Mouse (Mus musculus): ENCODE measurements around the gene Dcaf11. TPM values are rescaled to one million over a fixed set of nuclear protein-coding genes. Genes with fewer than 3 reads are reported as not detected.

The Dcaf11 gene
- polyA plus RNA-seq, 1 experiment from 2014 or later: 130 TPM

DNA sequence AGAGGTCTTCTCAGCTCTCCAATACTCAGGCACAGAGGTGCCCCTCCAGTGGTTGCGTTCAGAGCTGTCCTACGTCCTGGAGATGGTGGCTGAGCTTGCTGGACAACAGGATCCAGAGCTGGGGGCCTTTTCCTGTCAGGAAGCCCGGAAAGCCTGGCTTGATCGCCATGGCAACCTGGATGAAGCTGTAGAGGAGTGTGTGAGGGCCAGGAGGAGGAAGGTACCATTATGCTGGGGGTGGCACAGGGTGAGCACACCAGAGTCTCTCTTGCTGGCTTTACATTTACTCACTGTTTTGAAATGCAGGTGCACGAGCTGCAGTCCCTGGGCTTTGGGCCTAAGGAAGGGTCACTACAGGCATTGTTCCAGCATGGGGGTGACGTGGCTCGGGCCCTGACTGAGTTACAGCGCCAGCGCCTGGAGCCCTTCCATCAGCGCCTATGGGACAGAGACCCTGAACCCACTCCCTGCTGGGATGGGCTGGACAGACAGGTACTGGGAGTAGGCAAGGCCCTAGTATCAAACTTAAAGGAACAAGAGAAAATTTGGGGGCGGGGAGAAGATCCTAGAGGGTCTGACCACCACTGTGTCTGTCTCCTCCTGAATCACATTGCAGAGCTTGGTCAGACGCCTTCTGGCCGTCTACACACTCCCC, 36.4 kb downstream of the Dcaf11 start:
- H3K4me3 ChIP-seq (ENCODE audit: low read depth, low read length): no peak overlapping the region
- no peaks in the 10 kb centered on the region for H3K9me3 ChIP-seq (replicated peaks; ENCODE audit: control insufficient read depth, low read length)
- peaks cover 7% of the 10 kb centered on the region; the same call in 1 of the 2 replicates for H3K4me1 ChIP-seq (ENCODE audit: control insufficient read depth, insufficient read depth, low read length)
- H3K9ac ChIP-seq (ENCODE audit: low read length): no peak overlapping the region
- no peak overlapping the region for H3K4me2 ChIP-seq (ENCODE audit: low read length)
- H3K27me3 ChIP-seq (replicated peaks; ENCODE audit: control insufficient read depth, insufficient read depth, low read length): no peaks in the 10 kb centered on the region
- WGBS: 78% methylated on average over 13 of the region's 13 CpGs
- DNase-seq (ENCODE audit: low spot score) (no peak), ATAC-seq (no peak)
- H3K36me3 ChIP-seq (ENCODE audit: control insufficient read depth, insufficient read depth, low read length): peaks cover 67% of the 10 kb centered on the region
- no peak overlapping the region for H3K27ac ChIP-seq (ENCODE audit: low read depth, low read length)

GRCm38 (mm10) chr14:55598521-55599390, 39.0 kb downstream of the Dcaf11 start:
- Histone ChIP-seq H3K9ac (ENCODE audit: low read length) (no peak overlapping the region), H3K36me3 (ENCODE audit: control insufficient read depth, insufficient read depth, low read length) (peaks cover 91% of the 10 kb centered on the region), H3K4me3 (ENCODE audit: low read depth, low read length) (no peak overlapping the region), H3K27ac (ENCODE audit: low read depth, low read length) (no peak overlapping the region), H3K4me1 (ENCODE audit: control insufficient read depth, insufficient read depth, low read length) (no peaks in the 10 kb centered on the region), H3K27me3 (replicated peaks; ENCODE audit: control insufficient read depth, insufficient read depth, low read length) (no peaks in the 10 kb centered on the region), H3K4me2 (ENCODE audit: low read length) (no peak overlapping the region), H3K9me3 (replicated peaks; ENCODE audit: control insufficient read depth, low read length) (no peaks in the 10 kb centered on the region)
- DNase-seq (ENCODE audit: low spot score): no peak
- no peak for ATAC-seq
- 95% methylated on average over 21 of the region's 21 CpGs for WGBS

DNA sequence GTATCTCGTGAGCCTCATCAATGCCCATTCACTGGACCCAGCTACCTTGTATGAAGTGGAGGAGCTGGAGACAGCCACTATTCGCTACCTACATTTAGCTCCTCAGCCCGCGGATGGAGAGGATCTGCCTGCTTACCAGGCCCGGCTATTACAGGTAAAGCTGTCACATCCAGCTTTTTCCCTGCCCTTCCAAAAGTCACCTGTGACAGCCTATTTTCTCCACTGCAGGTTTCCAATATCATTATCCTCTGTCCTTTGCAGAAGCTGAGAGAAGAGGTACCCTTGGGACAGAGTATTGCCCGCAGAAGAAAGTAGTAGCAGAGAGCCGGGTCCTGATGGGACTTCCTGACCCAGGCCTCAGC, 43.4 kb downstream of the Dcaf11 start, which contains the start of gene Irf9:
TSS of gene Irf9 (plus strand) at position 301 of the 362 bp plus-strand sequence.
- Histone ChIP-seq H3K9me3 (replicated peaks; ENCODE audit: control insufficient read depth, low read length) (no peaks in the 10 kb centered on the region), H3K36me3 (ENCODE audit: control insufficient read depth, insufficient read depth, low read length) (peaks cover 74% of the 10 kb centered on the region), H3K4me2 (ENCODE audit: low read length) (peak within 1 kb of the TSS; percentile 36), H3K27ac (ENCODE audit: low read depth, low read length) (no peak within 1 kb of the TSS), H3K4me1 (ENCODE audit: control insufficient read depth, insufficient read depth, low read length) (no peaks in the 10 kb centered on the region), H3K9ac (ENCODE audit: low read length) (no peak within 1 kb of the TSS; the same call in 1 of the 2 replicates), H3K4me3 (ENCODE audit: low read depth, low read length) (peak within 1 kb of the TSS; percentile 3; the same call in 1 of the 2 replicates), H3K27me3 (replicated peaks; ENCODE audit: control insufficient read depth, insufficient read depth, low read length) (no peaks in the 10 kb centered on the region)
- ATAC-seq (no peak), DNase-seq (ENCODE audit: low spot score) (no peak)
- 90% methylated on average over 7 of the region's 7 CpGs for WGBS

DNA sequence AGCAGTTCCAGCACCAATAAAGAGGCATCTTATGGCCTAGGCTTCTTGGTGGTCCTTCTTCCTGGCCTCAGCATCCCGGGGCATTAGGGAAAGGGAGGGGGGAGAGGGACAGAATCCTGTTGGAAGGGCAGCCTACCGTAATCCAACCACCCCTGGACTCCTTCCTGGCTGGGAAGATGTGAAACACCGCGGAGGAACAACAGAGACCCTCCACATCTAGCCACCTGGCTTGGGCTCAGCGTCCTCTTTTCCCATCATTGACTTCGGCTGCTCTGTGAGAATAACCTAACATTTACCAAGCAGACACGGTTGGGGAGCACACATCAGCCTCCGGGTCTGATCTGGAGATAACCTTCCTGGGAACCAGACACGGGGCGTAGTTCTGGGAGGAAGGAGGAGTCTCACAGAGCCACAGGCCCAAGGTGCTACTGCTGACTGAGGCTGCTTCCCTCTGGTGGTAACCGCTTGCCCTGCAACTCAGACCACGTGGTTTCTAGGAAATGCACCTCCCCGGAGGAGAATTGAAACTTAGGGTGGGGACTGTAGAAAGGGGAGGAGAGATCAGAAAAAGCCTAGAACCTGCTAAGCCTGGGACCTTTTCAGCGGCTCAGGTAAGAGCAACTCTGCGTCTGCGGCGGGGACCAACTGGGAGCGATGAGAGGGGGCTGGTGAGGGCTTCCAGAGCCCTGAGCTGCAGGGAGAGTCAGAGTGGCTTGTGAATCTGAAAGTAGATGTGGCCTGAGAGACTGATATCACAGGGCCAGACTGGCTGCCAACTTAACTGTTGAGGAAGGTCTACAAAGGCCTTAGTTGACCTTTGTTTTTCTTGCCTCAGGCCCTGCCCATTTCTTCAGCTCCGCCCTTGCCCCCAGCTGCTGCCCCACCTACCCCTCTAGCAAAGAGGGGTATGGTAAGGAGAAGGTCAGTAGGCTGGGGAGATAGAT, 44.1 kb downstream of the Dcaf11 start:
- no peaks in the 10 kb centered on the region for H3K4me1 ChIP-seq (ENCODE audit: control insufficient read depth, insufficient read depth, low read length)
- ATAC-seq: peak; percentile 90
- peak overlapping the region; percentile 3; the same call in 1 of the 2 replicates for H3K4me3 ChIP-seq (ENCODE audit: low read depth, low read length)
- WGBS: 20% methylated on average over 19 of the region's 19 CpGs
- H3K4me2 ChIP-seq (ENCODE audit: low read length): peak overlapping the region; percentile 36
- peak; percentile 84 for DNase-seq (ENCODE audit: low spot score)
- H3K36me3 ChIP-seq (ENCODE audit: control insufficient read depth, insufficient read depth, low read length): peaks cover 74% of the 10 kb centered on the region
- H3K9ac ChIP-seq (ENCODE audit: low read length): no peak overlapping the region; the same call in 1 of the 2 replicates
- H3K27ac ChIP-seq (ENCODE audit: low read depth, low read length): no peak overlapping the region
- H3K9me3 ChIP-seq (replicated peaks; ENCODE audit: control insufficient read depth, low read length): no peaks in the 10 kb centered on the region
- H3K27me3 ChIP-seq (replicated peaks; ENCODE audit: control insufficient read depth, insufficient read depth, low read length): no peaks in the 10 kb centered on the region

- Histone ChIP-seq H3K27me3 (replicated peaks; ENCODE audit: control insufficient read depth, insufficient read depth, low read length) (no peaks in the 10 kb centered on the region), H3K4me2 (ENCODE audit: low read length) (no peak overlapping the region), H3K9ac (ENCODE audit: low read length) (no peak overlapping the region), H3K4me3 (ENCODE audit: low read depth, low read length) (no peak overlapping the region), H3K9me3 (replicated peaks; ENCODE audit: control insufficient read depth, low read length) (no peaks in the 10 kb centered on the region), H3K4me1 (ENCODE audit: control insufficient read depth, insufficient read depth, low read length) (no peaks in the 10 kb centered on the region), H3K27ac (ENCODE audit: low read depth, low read length) (no peak overlapping the region), H3K36me3 (ENCODE audit: control insufficient read depth, insufficient read depth, low read length) (peaks cover 73% of the 10 kb centered on the region)
- no peak for DNase-seq (ENCODE audit: low spot score)
- WGBS: 95% methylated on average over 11 of the region's 11 CpGs
- ATAC-seq: no peak
Measured at GRCm38 (mm10) chr14:55604823-55605222, 45.0 kb downstream of the Dcaf11 start.

GRCm38 (mm10) chr14:55605743-55606459, 46.1 kb downstream of the Dcaf11 start:
- no peak overlapping the region for H3K4me3 ChIP-seq (ENCODE audit: low read depth, low read length)
- no peak for DNase-seq (ENCODE audit: low spot score)
- no peak overlapping the region for H3K4me2 ChIP-seq (ENCODE audit: low read length)
- H3K27ac ChIP-seq (ENCODE audit: low read depth, low read length): no peak overlapping the region
- H3K4me1 ChIP-seq (ENCODE audit: control insufficient read depth, insufficient read depth, low read length): no peaks in the 10 kb centered on the region
- WGBS: 94% methylated on average over 16 of the region's 16 CpGs
- no peak for ATAC-seq
- H3K9me3 ChIP-seq (replicated peaks; ENCODE audit: control insufficient read depth, low read length): no peaks in the 10 kb centered on the region
- peaks cover 68% of the 10 kb centered on the region for H3K36me3 ChIP-seq (ENCODE audit: control insufficient read depth, insufficient read depth, low read length)
- H3K27me3 ChIP-seq (replicated peaks; ENCODE audit: control insufficient read depth, insufficient read depth, low read length): no peaks in the 10 kb centered on the region
- no peak overlapping the region for H3K9ac ChIP-seq (ENCODE audit: low read length)

GRCm38 (mm10) chr14:55608339-55608738, 48.5 kb downstream of the Dcaf11 start:
- peaks cover 43% of the 10 kb centered on the region for H3K36me3 ChIP-seq (ENCODE audit: control insufficient read depth, insufficient read depth, low read length)

GRCm38 (mm10) chr14:55613346-55613745, 53.5 kb downstream of the Dcaf11 start:
- H3K4me1 ChIP-seq (ENCODE audit: control insufficient read depth, insufficient read depth, low read length): no peaks in the 10 kb centered on the region
- H3K9ac ChIP-seq (ENCODE audit: low read length): no peak overlapping the region
- ATAC-seq (no peak), DNase-seq (ENCODE audit: low spot score) (no peak)
- H3K4me2 ChIP-seq (ENCODE audit: low read length): no peak overlapping the region
- WGBS: 69% methylated on average over 6 of the region's 6 CpGs
- H3K9me3 ChIP-seq (replicated peaks; ENCODE audit: control insufficient read depth, low read length): no peaks in the 10 kb centered on the region
- no peaks in the 10 kb centered on the region for H3K27me3 ChIP-seq (replicated peaks; ENCODE audit: control insufficient read depth, insufficient read depth, low read length)
- H3K27ac ChIP-seq (ENCODE audit: low read depth, low read length): no peak overlapping the region
- H3K36me3 ChIP-seq (ENCODE audit: control insufficient read depth, insufficient read depth, low read length): peaks cover 19% of the 10 kb centered on the region
- H3K4me3 ChIP-seq (ENCODE audit: low read depth, low read length): no peak overlapping the region

More at GRCm38 (mm10) chr14:55608339-55608738, 48.5 kb downstream of the Dcaf11 start:
- Histone ChIP-seq H3K27ac (ENCODE audit: low read depth, low read length) (no peak overlapping the region), H3K27me3 (replicated peaks; ENCODE audit: control insufficient read depth, insufficient read depth, low read length) (no peaks in the 10 kb centered on the region), H3K4me3 (ENCODE audit: low read depth, low read length) (no peak overlapping the region), H3K9me3 (replicated peaks; ENCODE audit: control insufficient read depth, low read length) (no peaks in the 10 kb centered on the region), H3K4me2 (ENCODE audit: low read length) (no peak overlapping the region), H3K4me1 (ENCODE audit: control insufficient read depth, insufficient read depth, low read length) (no peaks in the 10 kb centered on the region), H3K9ac (ENCODE audit: low read length) (no peak overlapping the region)
- DNase-seq (ENCODE audit: low spot score): no peak
- ATAC-seq: no peak
- 95% methylated on average over 6 of the region's 6 CpGs for WGBS
